Mouse (Mus musculus) ES-Bruce4 (cell line): ENCODE results near the gene Osbpl11.

Source experiments
- CTCF ChIP-seq: IDR thresholded peaks from one replicate; pipeline ENCODE4 v1.8.1; 2011; ENCODE audit warnings: low read depth, low read length
- POLR2A ChIP-seq: IDR thresholded peaks from one replicate; pipeline ENCODE4 v1.8.1; 2011; ENCODE audit warnings: low read length; ENCODE audit not compliant: insufficient read depth

DNA sequence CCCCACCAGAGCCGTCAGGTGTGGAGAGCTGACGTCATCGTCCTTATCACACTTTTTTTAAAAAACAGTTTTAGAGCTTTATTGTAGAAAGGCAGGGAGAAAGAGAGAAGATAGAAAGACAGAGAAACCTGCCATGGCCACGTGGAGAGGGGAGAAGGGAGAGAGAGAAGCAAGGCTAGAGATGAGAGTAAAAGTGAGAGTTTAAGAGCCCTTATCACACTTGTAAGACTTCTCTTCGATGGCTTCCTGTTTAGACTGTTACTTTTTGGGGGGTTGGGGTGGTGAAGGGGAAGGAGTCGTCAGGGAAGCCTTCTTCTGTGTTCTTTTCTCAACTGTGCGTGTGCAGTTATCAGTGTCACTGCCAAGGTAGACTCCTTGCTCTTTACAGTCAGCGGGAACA, 15.7 kb downstream of the Osbpl11 start:
- TF ChIP-seq CTCF (no peak), POLR2A (no peak)
